In genomic region chr1:135847139-135847562, GRCm38 (mm10) we compare ENCODE assay signal across 8 mouse cellular contexts.
A peak's percentile ranks its signal among the peaks of the same experiment; 100 is the strongest.
DNase-seq lines count a peak whose midpoint lies in the region.

No protein-coding gene starts in this region.

- DNase-seq in cerebellum, adult 8-10 months = peak; percentile 14
- no peak for DNase-seq in cerebellum, adult 9-11 months
- peak; percentile 20 to 24 for DNase-seq in right cerebral cortex, adult 2 months (ENCODE audit: low spot score in 2 of 2)
- DNase-seq in right cerebral cortex, postnatal 4 days = no peak
- peak; percentile 15 to 60 for DNase-seq in cerebellum, postnatal 14 days
- peak; percentile 49 for DNase-seq in kidney, adult 9 months
- peak; percentile 15 for DNase-seq in lung, postnatal 25 days (ENCODE audit: low spot score)
- DNase-seq in thymus, postnatal 14 days = peak; percentile 46

Comparison
In these comparisons a context has a peak if more than half of its experiments do, and no peak if none do; other contexts are left out.
1. DNase-seq: peak in cerebellum, adult 8-10 months (single experiment), right cerebral cortex, adult 2 months (2 of 2), cerebellum, postnatal 14 days (2 of 2), kidney, adult 9 months (single experiment), lung, postnatal 25 days (single experiment) and thymus, postnatal 14 days (single experiment); none in cerebellum, adult 9-11 months (single experiment) and right cerebral cortex, postnatal 4 days (single experiment).